Mouse (Mus musculus) layer of hippocampus, adult 8-10 months (tissue): Measurements from ENCODE around the gene Fgfr2. TPM values are rescaled to one million over a fixed set of nuclear protein-coding genes. Genes with fewer than 3 reads are reported as not detected.

Source experiments
- DNase-seq, 2 experiments: peaks; one replicate each; pipeline ENCODE4 v3.0.0; 2022; ENCODE audit warnings: low spot score in 2 of 2
- total RNA-seq, 4 experiments: library from RNA; stranded (reverse); gene quantifications; 2 replicates each; pipeline ENCODE4 v1.2.4; 2022

Fgfr2 gene
- total RNA-seq, 4 experiments from 2014 or later = 60.7 to 72.9 (median 65.8) TPM

GRCm38 (mm10) chr7:132349075-132349572 lies 774.0 kb downstream of the Fgfr2 start:
- no peak for DNase-seq

- no peak for DNase-seq
Observed at GRCm38 (mm10) chr7:132347273-132348045, 775.7 kb downstream of the Fgfr2 start.

- no peak for DNase-seq
Observed at GRCm38 (mm10) chr7:132345526-132346070, 777.6 kb downstream of the Fgfr2 start.

GRCm38 (mm10) chr7:132344606-132345005 lies 778.5 kb downstream of the Fgfr2 start:
- no peak for DNase-seq

GRCm38 (mm10) chr7:132343900-132344299 lies 779.2 kb downstream of the Fgfr2 start:
- DNase-seq = no peak

- DNase-seq = no peak
Observed at GRCm38 (mm10) chr7:132343146-132343545, 780.0 kb downstream of the Fgfr2 start.

- DNase-seq = no peak
Observed at GRCm38 (mm10) chr7:132339041-132339839, 783.9 kb downstream of the Fgfr2 start.

GRCm38 (mm10) chr7:132338350-132338749 lies 784.8 kb downstream of the Fgfr2 start:
- no peak for DNase-seq

- DNase-seq = no peak
Observed at GRCm38 (mm10) chr7:132337268-132337917, 785.8 kb downstream of the Fgfr2 start.

- DNase-seq = no peak
Observed at GRCm38 (mm10) chr7:132336781-132337180, 786.4 kb downstream of the Fgfr2 start.

- no peak for DNase-seq
Observed at GRCm38 (mm10) chr7:132335367-132335766, 787.8 kb downstream of the Fgfr2 start.

- no peak for DNase-seq
Observed at GRCm38 (mm10) chr7:132333078-132333477, 790.1 kb downstream of the Fgfr2 start.

GRCm38 (mm10) chr7:132332176-132332575 lies 791.0 kb downstream of the Fgfr2 start:
- DNase-seq = no peak

GRCm38 (mm10) chr7:132330179-132330578 lies 793.0 kb downstream of the Fgfr2 start:
- no peak for DNase-seq

- no peak for DNase-seq
Observed at GRCm38 (mm10) chr7:132328648-132329047, 794.5 kb downstream of the Fgfr2 start.

GRCm38 (mm10) chr7:132325549-132326331 lies 797.4 kb downstream of the Fgfr2 start:
- no peak for DNase-seq

- DNase-seq = no peak
Observed at GRCm38 (mm10) chr7:132323430-132323829, 799.7 kb downstream of the Fgfr2 start.

- no peak for DNase-seq
Observed at GRCm38 (mm10) chr7:132321392-132321958, 801.7 kb downstream of the Fgfr2 start.

- no peak for DNase-seq
Observed at GRCm38 (mm10) chr7:132317036-132317541, 806.1 kb downstream of the Fgfr2 start, which contains the start of gene Chst15. Gene Chst15, minus strand, starts transcription at chr7:132317228.
